Mouse (Mus musculus): ENCODE results near the gene Kcnab1. TPM values are rescaled to one million over a fixed set of nuclear protein-coding genes. Genes with fewer than 3 reads are reported as not detected.

Kcnab1 gene
- total and polyA plus RNA-seq, 3 experiments = 0.38 to 0.81 (median 0.76) TPM

DNA sequence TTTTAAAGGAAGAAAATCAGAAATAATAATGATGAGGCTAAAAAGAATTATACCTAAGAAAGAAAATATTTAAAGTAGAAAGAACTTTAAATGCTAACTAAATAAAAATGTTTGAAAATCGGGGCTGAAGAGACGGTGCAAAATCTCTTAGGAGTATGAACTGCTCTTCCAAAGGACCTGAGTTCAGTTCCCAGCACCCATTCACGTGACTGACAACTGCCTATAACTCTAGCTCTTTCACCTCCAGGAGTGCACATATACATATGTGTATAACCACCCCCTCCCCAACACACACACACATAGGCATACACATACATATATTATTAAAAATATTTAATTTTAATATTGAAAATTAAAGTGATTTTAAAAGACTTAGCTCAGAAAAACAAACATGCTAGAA, 288.4 kb downstream of the Kcnab1 start:
- H3K27ac ChIP-seq (ENCODE audit: insufficient read depth, low read depth) = no peak overlapping the region
- dilution Hi-C loops (cut with MboI; ENCODE audit: extremely low pct_ligation_motif_present, extremely low pct_unique_long_range_greater_than_20kb, low sequenced_read_pairs) (no loop called here), in situ Hi-C loops (cut with MboI; ENCODE audit: low pct_ligation_motif_present, low pct_unique_long_range_greater_than_20kb, low sequenced_read_pairs) (loop anchor here (25.0 kb wide), 1 partner anchor 265 kb away; the partner anchor contains the start of gene Lekr1)
- DNase-seq (ENCODE audit: extremely low read depth) = no peak
- no peaks in the 10 kb centered on the region for H3K27me3 ChIP-seq (replicated peaks)
- H3K79me2 ChIP-seq (replicated peaks; ENCODE audit: control insufficient read depth, extremely low read depth, insufficient read depth, poor library complexity, severe bottlenecking) = no peaks in the 10 kb centered on the region
- no peaks in the 10 kb centered on the region for H3K4me1 ChIP-seq (ENCODE audit: control insufficient read depth in 1 of 2, insufficient read depth in 2 of 2)
- no peak for TF ChIP-seq USF2 (conservative IDR thresholded peaks at IDR 0.05; ENCODE audit: low read depth, low read length)
- TF ChIP-seq ETS1 (conservative IDR thresholded peaks at IDR 0.05; ENCODE audit: low read depth, low read length) = no peak
- no peak for TF ChIP-seq MXI1 (IDR thresholded peaks at IDR 0.05; ENCODE audit: low read depth, low read length)
- TF ChIP-seq EP300 (IDR thresholded peaks at IDR 0.05; ENCODE audit: low read length) = no peak
- no peak for TF ChIP-seq HCFC1 (IDR thresholded peaks at IDR 0.05; ENCODE audit: low read depth, low read length)
- TF ChIP-seq CTCF (conservative IDR thresholded peaks at IDR 0.05 in 1 of 2, IDR thresholded peaks at IDR 0.05 in 1 of 2; ENCODE audit: low read depth in 2 of 2, low read length in 2 of 2) = no peak
- no peak for TF ChIP-seq ELF1 (IDR thresholded peaks at IDR 0.05; ENCODE audit: low read depth, low read length)
- no peak for TF ChIP-seq CHD2 (IDR thresholded peaks at IDR 0.05; ENCODE audit: low read length)
- no peak for TF ChIP-seq POLR2AphosphoS2 (IDR thresholded peaks at IDR 0.05; ENCODE audit: low read depth, low read length)
- no peak for TF ChIP-seq ZNF384 (IDR thresholded peaks at IDR 0.05; ENCODE audit: low read depth, low read length)
- no peak for TF ChIP-seq KAT2A (IDR thresholded peaks at IDR 0.05; ENCODE audit: insufficient replicate concordance, low read length)
- no peak for TF ChIP-seq TBP (conservative IDR thresholded peaks at IDR 0.05; ENCODE audit: low read depth, low read length)
- TF ChIP-seq MAX (IDR thresholded peaks at IDR 0.05; ENCODE audit: low read length) = no peak
- no peak for TF ChIP-seq E2F4 (IDR thresholded peaks at IDR 0.05; ENCODE audit: insufficient replicate concordance, low read depth, low read length)
- no peak for TF ChIP-seq MAFK (IDR thresholded peaks at IDR 0.05; ENCODE audit: insufficient replicate concordance, low read length)
- no peak for TF ChIP-seq RCOR1 (conservative IDR thresholded peaks at IDR 0.05; ENCODE audit: low read depth, low read length)
- TF ChIP-seq GABPA (IDR thresholded peaks at IDR 0.05; ENCODE audit: insufficient replicate concordance, low read depth, low read length) = no peak
- TF ChIP-seq ZMIZ1 (IDR thresholded peaks at IDR 0.05; ENCODE audit: low read depth, low read length) = no peak
- no peak overlapping the region for H3K4me2 ChIP-seq (ENCODE audit: insufficient read depth, low read depth, poor library complexity, severe bottlenecking)
- H3K9me3 ChIP-seq (replicated peaks; ENCODE audit: low read length) = no peaks in the 10 kb centered on the region
- H3K4me3 ChIP-seq (replicated peaks in 1 of 3; ENCODE audit: low read depth in 2 of 3, low read length in 2 of 3, poor library complexity in 1 of 3) = no peak overlapping the region
- H3K9ac ChIP-seq (ENCODE audit: insufficient read depth, low read depth) = no peak overlapping the region
- no peaks in the 10 kb centered on the region for H3K36me3 ChIP-seq (replicated peaks in 1 of 2; ENCODE audit: control insufficient read depth in 1 of 2, insufficient read depth in 1 of 2, low read length in 1 of 2)

DNA sequence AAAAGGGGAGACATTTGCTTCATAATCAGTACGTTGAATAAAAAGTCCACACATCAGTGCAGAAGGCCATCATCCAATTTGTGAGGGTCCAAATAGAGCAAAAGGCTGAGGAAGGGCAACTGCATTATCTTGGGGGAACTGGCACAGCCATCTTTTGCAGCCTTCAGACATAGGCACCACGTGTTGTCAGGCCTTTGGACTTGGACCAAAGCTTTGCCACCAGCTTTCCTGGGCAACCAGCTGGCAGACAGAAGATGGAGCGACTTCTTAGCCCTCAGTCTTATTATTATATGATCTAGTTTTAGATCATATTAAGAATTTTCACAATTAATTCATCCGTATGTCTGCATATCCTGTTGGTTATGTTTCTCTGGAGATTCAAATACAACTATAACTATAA, 296.6 kb downstream of the Kcnab1 start:
- in situ Hi-C loops (cut with MboI; ENCODE audit: low pct_ligation_motif_present, low pct_unique_long_range_greater_than_20kb, low sequenced_read_pairs) = no loop called here
- Histone ChIP-seq H3K9me3 (replicated peaks; ENCODE audit: low read length) (no peaks in the 10 kb centered on the region), H3K36me3 (replicated peaks in 1 of 2; ENCODE audit: control insufficient read depth in 1 of 2, insufficient read depth in 1 of 2, low read length in 1 of 2) (no peaks in the 10 kb centered on the region), H3K79me2 (replicated peaks; ENCODE audit: control insufficient read depth, extremely low read depth, insufficient read depth, poor library complexity, severe bottlenecking) (no peaks in the 10 kb centered on the region), H3K27ac (ENCODE audit: insufficient read depth, low read depth) (no peak overlapping the region), H3K27me3 (replicated peaks) (no peaks in the 10 kb centered on the region), H3K4me1 (ENCODE audit: control insufficient read depth in 1 of 2, insufficient read depth in 2 of 2) (peaks cover 0 to 6% of the 10 kb centered on the region in 2 experiments; a peak in 1 of 4 replicates), H3K4me3 (replicated peaks in 1 of 3; ENCODE audit: low read depth in 2 of 3, low read length in 2 of 3, poor library complexity in 1 of 3) (no peak overlapping the region), H3K4me2 (ENCODE audit: insufficient read depth, low read depth, poor library complexity, severe bottlenecking) (no peak overlapping the region), H3K9ac (ENCODE audit: insufficient read depth, low read depth) (no peak overlapping the region)
- DNase-seq (ENCODE audit: extremely low read depth) = no peak
- no peak for TF ChIP-seq ZNF384 (IDR thresholded peaks at IDR 0.05; ENCODE audit: low read depth, low read length)
- no peak for TF ChIP-seq CTCF (conservative IDR thresholded peaks at IDR 0.05 in 1 of 2, IDR thresholded peaks at IDR 0.05 in 1 of 2; ENCODE audit: low read depth in 2 of 2, low read length in 2 of 2)
- dilution Hi-C loops (cut with MboI; ENCODE audit: extremely low pct_ligation_motif_present, extremely low pct_unique_long_range_greater_than_20kb, low sequenced_read_pairs) = no loop called here
